Mouse (Mus musculus): Measurements from ENCODE around the gene Akt3.

DNA sequence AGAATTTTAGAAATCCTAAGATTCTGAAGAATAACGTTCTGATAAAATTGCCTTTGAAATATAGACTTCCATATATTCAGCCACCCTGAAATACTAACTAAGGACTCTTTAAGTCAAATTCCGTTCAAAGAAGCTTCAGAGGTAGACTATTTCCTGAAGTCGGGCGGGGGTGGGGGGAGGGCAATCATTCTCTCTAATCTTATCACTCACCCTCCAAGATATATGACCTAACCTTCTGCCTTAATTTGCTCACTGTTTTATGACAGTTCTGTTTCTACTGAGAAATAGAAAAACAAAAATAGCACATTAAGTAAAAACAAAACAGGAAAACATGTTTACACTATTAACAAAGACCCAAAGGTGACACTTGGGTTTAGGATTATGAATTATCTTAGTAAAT, 169.0 kb downstream of the Akt3 start:
- TF ChIP-seq CTCF (IDR thresholded peaks at IDR 0.05; ENCODE audit: extremely low read depth, insufficient read depth, insufficient read length, insufficient replicate concordance) (no peak), POLR2A (IDR thresholded peaks at IDR 0.05; ENCODE audit: low read depth, low read length) (no peak)

Data from spleen, adult 2 months (tissue).